Mouse (Mus musculus): Measurements from ENCODE around the gene Oxnad1.

DNA sequence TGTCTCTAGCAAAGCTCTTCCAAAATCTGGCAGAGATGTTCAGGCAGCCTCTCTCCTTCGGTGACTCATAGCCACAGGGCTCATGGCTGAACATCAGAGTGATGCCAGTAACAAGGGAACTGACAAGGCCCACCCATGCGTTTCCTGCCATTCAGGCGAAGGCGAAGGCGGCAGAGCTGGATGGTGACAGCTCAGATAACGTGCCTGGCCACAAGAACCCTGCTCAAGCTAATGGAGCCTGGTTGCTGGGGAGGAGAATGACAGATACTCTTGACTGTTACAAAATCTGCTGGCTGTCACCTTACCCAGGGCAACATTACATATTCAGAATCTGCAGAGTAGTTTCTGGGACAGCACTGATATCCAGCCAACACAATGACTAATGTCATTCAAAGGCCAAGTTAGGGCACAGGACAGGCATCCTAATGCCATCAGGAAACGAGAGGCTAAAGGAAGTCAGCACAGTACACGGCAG is 11.9 kb upstream of the Oxnad1 start:
- TF ChIP-seq RCOR1 (conservative IDR thresholded peaks at IDR 0.05; ENCODE audit: low read depth, low read length) (no peak), E2F4 (IDR thresholded peaks at IDR 0.05; ENCODE audit: insufficient replicate concordance, low read depth, low read length) (no peak), POLR2A (IDR thresholded peaks at IDR 0.05; ENCODE audit: low read depth, low read length) (no peak), CTCF (conservative IDR thresholded peaks at IDR 0.05 in 1 of 2, IDR thresholded peaks at IDR 0.05 in 1 of 2; ENCODE audit: low read depth in 2 of 2, low read length in 2 of 2) (no peak)
